Mouse (Mus musculus) lung, adult 18-20 months (tissue): ENCODE results near the gene Pmm1.
"Not testable (repeated sequence)": the region's sequence is repeated elsewhere in the genome, so short reads cannot be mapped to it uniquely, and the experiment has no call there.

Experiments
- DNase-seq, 2 experiments: peaks; one replicate each; pipeline ENCODE4 v3.0.0; 2022; ENCODE audit warnings: mixed read lengths in 2 of 2

Gene Pmm1

GRCm38 (mm10) chr15:81926446-81926822 is 34.3 kb downstream of the Pmm1 start:
- no peak for DNase-seq

DNA sequence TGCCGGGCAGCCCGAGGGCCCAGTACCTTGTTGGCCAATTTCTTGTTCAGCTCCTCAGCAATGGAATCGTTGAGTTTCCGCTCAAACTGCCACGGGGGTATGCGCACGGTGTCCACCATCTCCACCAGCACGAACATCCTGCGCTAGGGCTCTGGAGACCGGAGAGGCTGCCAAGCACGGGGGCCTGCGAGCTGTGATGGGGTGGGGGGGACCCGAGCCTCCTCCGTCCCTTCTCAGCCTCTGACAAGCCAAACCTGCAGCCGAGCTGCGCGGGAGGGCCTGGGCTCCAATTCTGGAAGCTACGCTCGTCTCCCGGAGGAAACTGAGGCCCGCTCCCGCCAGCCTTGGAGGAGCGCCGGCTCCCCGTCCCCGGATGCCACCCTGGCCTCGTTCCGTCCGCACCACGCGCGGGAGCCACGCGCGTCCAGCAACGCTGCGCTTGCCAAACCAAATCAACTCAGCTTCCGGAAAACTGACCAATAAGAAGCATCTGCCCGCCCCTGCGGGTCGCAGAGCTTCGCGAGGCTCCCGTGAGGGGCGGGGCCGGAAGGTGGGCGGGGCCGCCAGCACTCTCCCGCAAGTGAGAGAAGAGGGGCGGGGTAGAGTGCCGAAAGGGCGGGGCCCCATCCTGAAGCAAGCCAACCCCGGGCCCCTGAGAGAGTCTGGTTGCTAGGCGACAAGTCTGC is 34.8 kb downstream of the Pmm1 start, which contains the start of gene Polr3h:
Gene Polr3h (minus strand): TSS at position 481 of the 686 bp plus-strand sequence.
- DNase-seq: peak; percentile 94 to 97

DNA sequence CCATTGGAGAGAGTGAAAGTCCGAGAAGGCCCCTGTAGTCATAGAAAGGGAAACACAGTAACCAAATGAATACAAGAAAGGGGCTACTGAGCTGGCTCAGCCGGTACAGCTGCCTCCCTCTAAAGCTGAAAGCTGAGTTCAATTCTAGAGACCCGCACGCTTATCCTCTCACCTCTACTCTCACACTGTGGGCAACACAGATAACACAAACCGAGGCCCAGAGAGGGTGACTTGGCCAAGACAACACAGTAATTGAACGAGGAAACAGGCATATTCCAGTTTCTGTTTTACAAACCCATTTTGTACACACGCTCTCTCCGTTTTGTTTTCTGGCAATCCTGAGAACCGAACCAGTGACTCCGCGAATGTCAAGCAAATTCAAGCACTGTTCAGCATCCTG is 35.8 kb downstream of the Pmm1 start:
- DNase-seq: no peak

DNA sequence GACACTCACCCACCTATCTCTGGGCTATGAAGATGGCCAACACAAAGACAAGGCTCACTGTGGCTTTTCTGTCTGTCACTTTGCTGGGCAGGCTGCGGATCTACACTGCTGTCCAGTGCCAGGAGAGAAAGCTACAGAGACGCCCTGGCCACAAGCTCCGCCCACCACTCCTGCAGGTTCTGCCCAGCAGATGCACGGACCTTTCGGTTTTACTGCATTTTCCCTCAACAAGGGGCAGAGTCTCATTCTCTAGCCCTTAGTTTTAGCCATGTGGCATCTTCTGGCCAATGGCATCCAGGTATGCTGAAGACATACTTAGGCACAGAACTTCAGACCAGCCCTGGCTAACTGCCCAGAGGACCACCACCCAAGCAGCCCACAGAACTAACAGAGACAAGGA is 39.5 kb downstream of the Pmm1 start:
- DNase-seq: no peak

DNA sequence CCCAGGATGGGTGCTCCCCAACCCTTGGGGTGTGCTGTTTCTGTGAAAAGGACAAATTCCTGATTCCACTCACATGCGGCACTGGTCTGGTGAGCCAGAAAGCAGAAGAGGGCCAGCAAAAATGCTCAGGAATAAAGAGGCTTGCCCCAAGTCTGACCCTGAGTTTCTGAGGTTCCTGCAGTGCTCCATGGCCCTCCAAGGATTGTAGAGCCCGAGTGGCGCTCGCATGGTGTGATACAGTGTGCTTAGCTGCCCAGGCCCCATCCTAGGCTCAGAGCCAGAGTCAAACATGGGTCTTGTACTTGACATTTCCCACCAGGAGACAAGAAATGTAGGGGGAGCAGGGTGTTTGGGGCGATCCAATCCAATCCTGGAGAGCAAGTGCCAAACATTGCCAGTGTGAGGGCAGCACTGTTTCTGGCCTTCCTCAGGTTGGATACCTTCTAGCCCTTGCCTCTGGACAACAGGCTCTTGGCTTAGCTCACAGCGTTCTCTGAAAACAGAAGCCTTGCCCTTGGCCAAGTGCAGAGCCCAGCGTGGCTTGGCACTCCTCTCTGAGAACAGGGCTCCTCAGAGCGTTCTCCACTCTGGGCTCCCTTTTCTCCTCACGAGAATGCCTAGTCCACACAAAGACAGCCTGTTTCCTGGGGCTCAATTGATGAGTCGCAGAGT is 40.0 kb downstream of the Pmm1 start:
- no peak for DNase-seq

DNA sequence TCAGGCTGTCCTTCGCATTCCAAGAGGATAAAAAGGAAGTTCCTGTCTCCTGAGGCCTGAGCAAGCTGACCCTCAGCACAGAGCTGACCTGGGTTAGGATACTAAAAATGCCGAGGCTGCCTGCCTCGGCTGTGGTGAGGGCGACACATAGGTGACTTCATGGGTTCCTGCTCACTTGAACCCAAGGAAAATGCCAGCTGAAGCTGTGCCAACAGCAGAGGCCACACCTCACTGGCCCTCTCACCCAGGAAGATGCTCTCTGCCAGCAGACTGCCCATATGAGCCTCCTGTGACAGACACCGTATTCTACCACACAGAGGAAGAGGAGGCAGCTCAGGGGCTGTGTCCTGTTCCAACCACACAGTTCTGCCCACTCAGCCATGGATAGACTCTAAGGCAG is 41.7 kb downstream of the Pmm1 start:
- no peak for DNase-seq

DNA sequence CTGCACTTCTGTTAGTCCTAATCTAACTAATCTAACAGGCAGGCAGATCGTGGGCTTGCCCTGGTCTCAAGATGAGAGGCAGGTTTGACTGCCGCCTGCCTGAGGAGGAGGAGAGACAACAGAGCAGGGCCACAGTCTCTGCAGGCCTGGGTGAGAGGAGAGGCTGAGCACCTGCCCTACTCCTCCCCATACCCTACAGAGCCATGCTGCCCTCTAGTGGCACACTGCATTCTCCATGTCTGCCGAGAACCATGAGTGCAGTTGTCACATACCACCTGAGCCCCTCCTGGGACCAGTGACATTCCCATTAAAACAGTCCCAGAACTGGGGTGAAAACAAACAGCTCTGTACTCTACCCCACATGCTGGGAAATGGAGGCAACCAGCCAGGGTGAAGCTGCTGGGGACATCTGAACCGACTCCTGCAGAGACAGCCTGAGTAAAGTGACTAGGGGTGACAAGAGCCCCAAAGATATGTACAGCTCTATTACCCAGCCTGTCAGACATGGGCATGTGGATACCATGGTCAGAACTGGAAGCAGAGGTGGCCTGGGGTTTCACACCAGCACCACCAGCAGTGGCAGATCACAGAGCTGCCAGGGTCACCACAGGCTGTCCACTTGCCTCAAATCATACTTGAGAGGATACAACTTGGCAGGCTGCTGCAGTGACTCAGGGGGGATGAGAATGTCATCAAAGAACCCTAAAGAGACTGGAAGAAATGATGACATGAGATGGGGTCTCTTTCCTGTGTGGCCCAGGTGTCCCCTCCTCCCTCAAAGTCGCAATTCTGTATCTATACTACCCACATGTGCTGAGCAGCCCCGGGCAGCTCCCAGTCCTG is 42.9 kb downstream of the Pmm1 start:
- peak; percentile 62 to 70 for DNase-seq

DNA sequence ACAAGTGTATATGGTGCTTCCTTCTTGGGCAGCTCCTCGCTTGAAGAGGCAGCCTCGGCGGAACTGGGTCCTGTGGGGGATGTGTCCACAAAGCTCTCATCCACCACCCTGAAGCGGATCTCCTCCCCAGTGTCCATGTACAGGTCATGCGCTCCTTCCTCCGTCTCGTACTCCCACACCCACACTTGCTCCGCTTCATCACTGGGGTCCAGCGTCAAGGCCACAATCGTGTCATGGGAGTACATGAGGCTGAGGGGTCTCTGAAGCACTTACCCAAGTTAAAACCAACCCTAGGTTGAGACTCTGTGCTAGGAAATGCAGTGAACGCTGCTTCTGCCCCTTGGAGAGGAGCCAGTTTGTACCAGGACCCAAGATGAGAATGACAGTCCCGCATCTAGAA is 43.5 kb downstream of the Pmm1 start:
- DNase-seq: no peak

DNA sequence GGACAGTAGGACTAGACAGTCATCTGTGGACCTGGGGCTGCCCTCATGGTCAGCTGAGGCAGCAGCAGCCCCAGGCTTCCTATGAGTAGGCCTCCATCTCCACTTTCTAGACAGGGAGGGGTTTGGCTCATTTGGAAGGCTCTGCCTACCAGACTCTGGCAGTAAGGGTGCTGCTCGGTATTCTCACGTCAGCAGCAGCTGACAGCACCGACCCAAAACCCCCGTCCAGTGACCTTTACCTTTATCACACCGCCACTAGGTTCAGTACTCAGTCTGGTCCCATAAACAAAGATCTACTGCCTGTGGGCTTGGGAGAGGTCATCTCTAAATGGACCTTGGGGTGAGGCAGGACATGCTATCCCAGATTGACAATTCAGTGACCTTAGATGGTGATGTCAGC is 45.1 kb downstream of the Pmm1 start:
- no peak for DNase-seq

DNA sequence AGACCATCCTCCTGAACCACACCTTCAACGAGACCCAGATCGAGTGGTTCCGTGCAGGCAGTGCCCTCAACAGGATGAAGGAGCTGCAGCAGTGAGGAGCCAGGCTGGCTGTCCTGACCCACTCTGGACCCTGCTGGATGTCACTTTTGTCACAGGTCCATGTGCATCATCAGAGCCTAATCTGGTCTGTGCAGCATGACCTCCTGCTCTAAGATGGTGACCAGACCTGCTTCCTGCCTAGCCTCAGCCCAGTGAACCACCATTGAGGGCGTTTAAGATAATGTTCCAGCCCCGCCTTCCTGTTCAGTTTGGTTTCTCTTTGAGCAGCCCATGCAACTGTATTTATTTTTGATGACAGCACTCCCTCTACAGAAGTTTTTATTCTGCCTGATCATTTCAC is 46.1 kb downstream of the Pmm1 start:
- no peak for DNase-seq

GRCm38 (mm10) chr15:81912498-81912897 is 48.2 kb downstream of the Pmm1 start:
- no peak for DNase-seq

DNA sequence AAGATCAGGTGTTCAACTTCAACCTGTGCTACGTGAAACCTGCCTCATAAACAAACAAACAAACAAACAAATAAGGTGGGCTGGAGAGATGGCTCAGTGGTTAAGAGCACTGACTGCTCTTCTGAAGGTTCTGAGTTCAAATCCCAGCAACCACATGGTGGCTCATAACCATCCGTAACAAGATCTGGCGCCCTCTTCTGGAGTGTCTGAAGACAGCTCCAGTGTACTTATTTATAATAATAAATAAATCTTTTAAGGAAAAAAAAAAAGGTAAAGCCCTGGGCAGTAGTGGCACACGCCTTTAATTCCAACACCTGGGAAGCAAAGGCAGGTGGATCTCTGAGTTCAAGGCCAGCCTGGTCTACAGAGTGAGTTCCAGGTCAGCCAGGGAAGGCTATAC is 52.0 kb downstream of the Pmm1 start:
- DNase-seq: not testable (repeated sequence)

GRCm38 (mm10) chr15:81907953-81908352 is 52.8 kb downstream of the Pmm1 start:
- peak in 1 of 2 experiments; percentile 21 for DNase-seq

DNA sequence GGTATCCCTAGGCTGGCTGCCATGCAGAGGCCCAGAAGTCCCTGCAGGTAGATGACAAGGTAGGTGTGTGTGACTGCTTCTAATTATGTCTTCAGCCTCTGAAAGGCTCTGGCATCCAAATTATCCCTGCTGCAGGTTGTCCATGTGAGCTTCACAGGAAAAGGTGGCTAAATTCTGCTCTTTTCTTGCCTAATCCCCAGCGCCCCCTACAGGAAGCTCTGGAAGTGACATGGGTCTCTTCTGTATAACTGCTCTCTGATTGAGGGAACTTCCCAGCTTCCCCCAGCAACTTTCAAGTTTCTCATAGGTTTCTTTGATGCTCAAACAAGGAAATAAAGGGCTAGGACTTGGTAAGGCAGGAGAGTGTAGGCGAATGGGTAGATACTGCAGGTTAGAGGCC is 55.8 kb downstream of the Pmm1 start:
- DNase-seq: peak; percentile 66 to 74
